Mouse (Mus musculus): ENCODE measurements around the gene Arsk. TPM values are rescaled to one million over a fixed set of nuclear protein-coding genes. Genes with fewer than 3 reads are reported as not detected.

Arsk gene
- total and polyA plus RNA-seq, 2 experiments from 2014 or later = 1.4 to 2.4 TPM

DNA sequence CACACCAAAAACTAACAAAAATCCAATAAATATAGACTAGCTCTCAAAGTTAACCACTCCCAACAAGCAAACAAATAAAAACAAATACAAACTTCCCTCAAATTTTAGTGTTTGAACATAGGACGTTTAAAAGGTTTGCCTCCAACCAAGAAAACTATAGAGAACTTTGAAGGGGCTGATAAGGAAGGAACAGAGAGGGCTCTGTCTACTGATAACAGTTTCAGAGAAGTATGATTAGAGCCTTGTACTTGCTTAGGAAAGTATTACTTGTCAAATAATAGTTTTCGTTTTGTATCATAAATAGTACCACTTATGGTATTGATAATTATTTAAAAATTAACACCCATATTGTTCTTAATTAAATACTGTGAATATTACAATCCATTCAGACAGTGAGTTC is 83.9 kb downstream of the Arsk start:
- Histone ChIP-seq H3K36me3 (replicated peaks; ENCODE audit: control insufficient read depth, insufficient read depth, low read length) (no peaks in the 10 kb centered on the region), H3K27ac (ENCODE audit: low read depth) (no peak overlapping the region), H3K4me2 (ENCODE audit: low read depth, low read length) (no peak overlapping the region), H3K4me1 (ENCODE audit: control insufficient read depth, insufficient read depth) (0 out of 2 replicates have a peak, but pooled peaks cover 3% of the 10 kb centered on the region), H3K9ac (replicated peaks; ENCODE audit: low read depth, low read length) (no peak overlapping the region), H3K9me3 (replicated peaks; ENCODE audit: control insufficient read depth, low read length) (no peaks in the 10 kb centered on the region), H3K27me3 (ENCODE audit: control insufficient read depth, insufficient read depth, low read length) (no peaks in the 10 kb centered on the region), H3K4me3 (ENCODE audit: low read depth, low read length) (no peak overlapping the region)
- 45% methylated on average over 2 of the region's 2 CpGs for WGBS
- no peak for TF ChIP-seq EP300 (IDR thresholded peaks at IDR 0.05; ENCODE audit: low read depth)
- ATAC-seq (ENCODE audit: insufficient read depth, low read depth) (no peak), DNase-seq (ENCODE audit: low spot score) (no peak)

Other genes starting within 250 kb of the Arsk start
- 27.1 and 29.8 TPM in 2 replicates for gene Rhobtb3, start 154.7 kb downstream of the Arsk start, total RNA-seq (2014; rRNA removed; ENCODE audit: low replicate concordance)
- gene Rhobtb3, start 154.7 kb downstream of the Arsk start, polyA plus RNA-seq (2015; fragmentation: Nextera tagmentation; extraction: Ambion mirVana) = 12.9 and 13.7 TPM in 2 replicates
- gene Spata9, start 131.5 kb downstream of the Arsk start, total RNA-seq (2014; rRNA removed; ENCODE audit: low replicate concordance) = not detected in 2 replicates
- gene Spata9, start 131.5 kb downstream of the Arsk start, polyA plus RNA-seq (2015; fragmentation: Nextera tagmentation; extraction: Ambion mirVana) = 0.22 and 0.52 TPM in 2 replicates
- 4.1 and 16.0 TPM in 2 replicates for gene Rfesd, start 79.9 kb downstream of the Arsk start, total RNA-seq (2014; rRNA removed; ENCODE audit: low replicate concordance)
- gene Rfesd, start 79.9 kb downstream of the Arsk start, polyA plus RNA-seq (2015; fragmentation: Nextera tagmentation; extraction: Ambion mirVana) = 17.0 and 18.9 TPM in 2 replicates
- gene Gpr150, start 41.7 kb downstream of the Arsk start, total RNA-seq (2014; rRNA removed; ENCODE audit: low replicate concordance) = not detected in 2 replicates
- gene Gpr150, start 41.7 kb downstream of the Arsk start, polyA plus RNA-seq (2015; fragmentation: Nextera tagmentation; extraction: Ambion mirVana) = 0.07 TPM in 1 of 2 replicates, not detected in the other
- 10.5 and 21.5 TPM in 2 replicates for gene Ttc37, start 74 bp upstream of the Arsk start, total RNA-seq (2014; rRNA removed; ENCODE audit: low replicate concordance)
- gene Ttc37, start 74 bp upstream of the Arsk start, polyA plus RNA-seq (2015; fragmentation: Nextera tagmentation; extraction: Ambion mirVana) = 3.9 and 4.0 TPM in 2 replicates
- not detected in 2 replicates for gene Fam81b, start 206.4 kb upstream of the Arsk start, total RNA-seq (2014; rRNA removed; ENCODE audit: low replicate concordance)
- gene Fam81b, start 206.4 kb upstream of the Arsk start, polyA plus RNA-seq (2015; fragmentation: Nextera tagmentation; extraction: Ambion mirVana) = 0.08 TPM in 1 of 2 replicates, not detected in the other

All from heart, postnatal 0 days (tissue).